Mouse (Mus musculus) forebrain, embryonic 15.5 days (tissue): ENCODE results near the gene Sla2. TPM values are rescaled to one million over a fixed set of nuclear protein-coding genes. Genes with fewer than 3 reads are reported as not detected.
"Not testable (repeated sequence)": the region's sequence is repeated elsewhere in the genome, so short reads cannot be mapped to it uniquely, and the experiment has no call there.

Experiments used
- ATAC-seq: fragments of 200-750 bp; cut with Nextera tagmentation; replicated peaks from 2 replicates; pipeline ENCODE4 v1.8.0; 2017; ENCODE audit warnings: mild to moderate bottlenecking, moderate TSS enrichment, moderate library complexity
- H3K27ac ChIP-seq: fragments of 300-500 bp; sonication (generic); replicated peaks from 2 replicates; pipeline ENCODE4 v1.5.1; 2015; ENCODE audit warnings: mild to moderate bottlenecking, inconsistent platforms
- H3K27me3 ChIP-seq: fragments of 300-500 bp; sonication (generic); 2 replicates; pipeline ENCODE4 v1.6.1; 2015; ENCODE audit warnings: inconsistent platforms
- H3K36me3 ChIP-seq: fragments of 300-500 bp; sonication (generic); 2 replicates; pipeline ENCODE4 v1.6.1; 2015; ENCODE audit warnings: mild to moderate bottlenecking, inconsistent platforms
- H3K4me1 ChIP-seq: fragments of 300-500 bp; sonication (generic); 2 replicates; pipeline ENCODE4 v1.6.1; 2015; ENCODE audit warnings: inconsistent platforms
- H3K4me2 ChIP-seq: fragments of 300-500 bp; sonication (generic); replicated peaks from 2 replicates; pipeline ENCODE4 v1.6.1; 2015; ENCODE audit warnings: mild to moderate bottlenecking, inconsistent platforms
- H3K4me3 ChIP-seq: fragments of 300-500 bp; sonication (generic); 2 replicates; pipeline ENCODE4 v1.5.1; 2015; ENCODE audit warnings: mild to moderate bottlenecking, inconsistent platforms
- H3K9ac ChIP-seq: fragments of 300-500 bp; sonication (generic); replicated peaks from 2 replicates; pipeline ENCODE4 v1.6.1; 2015; ENCODE audit warnings: mild to moderate bottlenecking, inconsistent platforms
- H3K9me3 ChIP-seq: fragments of 300-500 bp; sonication (generic); 2 replicates; pipeline ENCODE4 v1.6.1; 2016; ENCODE audit warnings: inconsistent platforms
- WGBS: fragments of 180-500 bp; shearing (Covaris S2); methylation state at CpG from one replicate; pipeline ENCODE4 v1.1.7; 2015; ENCODE audit warnings: mixed read lengths; 5-methylcytosine and 5-hydroxymethylcytosine counted together
- polyA plus RNA-seq: library from polyadenylated mRNA; unstranded; fragments of >200 nt; fragmentation: Nextera tagmentation; extraction: Ambion mirVana; gene quantifications from 2 replicates; pipeline ENCODE4 v1.2.1, GENCODE M21; 2015

The Sla2 gene
- polyA plus RNA-seq, 1 experiment from 2014 or later, result 0.18 TPM

DNA sequence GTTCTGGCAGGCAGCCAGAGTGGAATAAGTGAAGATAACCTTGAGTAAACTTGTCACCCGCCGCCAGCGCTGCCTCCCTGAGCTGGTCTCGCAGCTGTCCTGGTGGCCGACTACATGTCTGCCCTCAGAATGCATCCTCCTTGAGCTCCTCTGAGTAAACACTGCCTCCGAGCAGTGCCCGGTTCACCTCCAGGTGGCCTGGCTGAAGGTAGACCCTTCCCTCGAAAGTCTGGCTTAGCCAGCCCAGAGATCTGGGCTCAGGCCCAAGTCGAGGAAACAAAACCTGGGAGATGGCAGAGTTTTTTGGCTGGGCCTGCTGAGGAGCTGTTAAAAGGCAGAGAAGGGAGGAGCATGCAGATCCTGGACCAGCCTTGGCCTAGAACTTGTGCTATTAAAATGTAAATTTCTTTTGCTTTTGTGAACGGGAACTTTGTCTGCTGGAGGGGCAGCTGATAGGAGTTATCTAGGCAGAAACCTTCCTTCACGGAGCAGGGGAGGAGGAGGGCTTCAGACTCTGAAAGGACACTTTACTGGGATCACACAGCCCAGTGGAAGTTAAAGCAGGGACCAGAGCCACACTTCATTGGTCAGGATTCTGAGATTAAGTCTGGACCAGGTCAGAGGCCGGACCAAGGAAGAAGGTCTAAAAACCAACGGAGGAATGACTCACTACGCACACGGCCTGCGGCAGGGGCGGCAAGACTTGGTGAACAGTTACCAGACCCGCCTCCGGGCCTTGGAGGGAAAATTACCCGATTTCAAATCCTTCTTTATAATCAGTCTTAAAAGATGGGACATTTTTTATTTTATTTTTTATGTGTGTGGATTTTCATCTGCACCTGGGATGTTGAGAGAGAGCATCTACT, 44.9 kb downstream of the Sla2 start:
- peak overlapping the region; percentile 67 for H3K4me3 ChIP-seq
- peaks cover 58% of the 10 kb centered on the region for H3K4me1 ChIP-seq
- WGBS, result 3% methylated on average over 20 of the region's 20 CpGs
- H3K9ac ChIP-seq, result peak overlapping the region; percentile 72
- no peaks in the 10 kb centered on the region for H3K27me3 ChIP-seq
- no peaks in the 10 kb centered on the region for H3K9me3 ChIP-seq
- H3K36me3 ChIP-seq, result no peaks in the 10 kb centered on the region
- H3K4me2 ChIP-seq, result peak overlapping the region; percentile 90
- peak overlapping the region; percentile 86 for H3K27ac ChIP-seq
- peak; percentile 23 for ATAC-seq

- ATAC-seq, result peak; percentile 25
- Histone ChIP-seq H3K9me3 (no peaks in the 10 kb centered on the region), H3K36me3 (no peaks in the 10 kb centered on the region), H3K4me1 (peaks cover 58% of the 10 kb centered on the region), H3K9ac (peak overlapping the region; percentile 72), H3K4me3 (peak overlapping the region; percentile 67), H3K27me3 (no peaks in the 10 kb centered on the region), H3K4me2 (peak overlapping the region; percentile 90), H3K27ac (peak overlapping the region; percentile 86)
- WGBS, result under 1% methylated on average over 42 of the region's 42 CpGs
Measured at GRCm38 (mm10) chr2:156841028-156841840, 45.8 kb downstream of the Sla2 start.

DNA sequence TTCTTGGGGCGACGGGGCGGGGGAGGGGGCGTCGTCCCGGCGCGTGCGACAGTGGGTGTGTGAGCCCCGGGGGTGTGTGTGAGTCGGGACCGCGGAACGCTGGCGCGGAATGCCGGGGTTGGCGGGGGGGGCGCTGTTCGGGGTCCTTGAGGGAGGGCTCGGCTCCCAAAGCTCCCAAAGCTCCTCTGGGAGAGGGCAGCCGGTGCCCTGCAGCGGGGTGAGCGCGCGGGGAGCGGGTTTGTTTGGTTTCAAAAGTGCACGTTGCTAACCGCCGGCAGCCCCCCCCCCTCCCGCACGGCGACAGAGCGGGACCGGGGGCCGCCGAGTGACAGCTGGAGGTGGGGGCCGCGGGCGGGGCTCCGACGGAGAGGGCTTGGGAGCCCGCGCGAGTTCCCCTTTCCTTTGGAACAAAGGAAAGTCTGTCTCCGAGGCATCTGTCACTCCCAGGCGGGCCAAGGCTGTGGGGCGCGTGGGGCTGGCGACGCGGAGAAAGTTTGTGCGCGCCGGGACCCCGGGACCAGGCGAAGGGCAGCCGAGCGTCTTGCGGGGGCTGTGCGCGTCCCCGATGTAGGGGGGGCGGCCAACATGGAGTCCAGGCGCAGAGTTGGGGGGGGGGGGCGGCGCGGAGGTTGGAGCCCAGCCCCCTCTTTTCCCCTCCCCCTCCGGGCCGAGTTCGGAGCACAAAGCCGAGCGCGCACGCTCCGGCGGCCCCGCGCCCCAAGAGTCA, 46.5 kb downstream of the Sla2 start:
- H3K4me1 ChIP-seq, result peaks cover 54% of the 10 kb centered on the region
- H3K9ac ChIP-seq, result peak overlapping the region; percentile 72
- no peaks in the 10 kb centered on the region for H3K27me3 ChIP-seq
- ATAC-seq, result peak; percentile 41
- H3K9me3 ChIP-seq, result no peaks in the 10 kb centered on the region
- H3K4me2 ChIP-seq, result peak overlapping the region; percentile 90
- H3K36me3 ChIP-seq, result no peaks in the 10 kb centered on the region
- peak overlapping the region; percentile 67 for H3K4me3 ChIP-seq
- peak overlapping the region; percentile 86 for H3K27ac ChIP-seq
- WGBS, result under 1% methylated on average over 67 of the region's 79 CpGs

GRCm38 (mm10) chr2:156839319-156840191, 47.4 kb downstream of the Sla2 start, which contains the start of gene Tgif2:
Gene Tgif2 (plus strand): TSS chr2:156840007.
- Histone ChIP-seq H3K36me3 (no peaks in the 10 kb centered on the region), H3K4me1 (peaks cover 45% of the 10 kb centered on the region), H3K27ac (peak within 1 kb of the TSS; percentile 86), H3K4me3 (peak within 1 kb of the TSS; percentile 67), H3K9me3 (no peaks in the 10 kb centered on the region), H3K27me3 (no peaks in the 10 kb centered on the region), H3K9ac (peak within 1 kb of the TSS; percentile 72), H3K4me2 (peak within 1 kb of the TSS; percentile 90)
- ATAC-seq, result peak; percentile 71
- 2% methylated on average over 57 of the region's 61 CpGs for WGBS

GRCm38 (mm10) chr2:156838839-156839238, 48.2 kb downstream of the Sla2 start:
- H3K4me3 ChIP-seq, result peak overlapping the region; percentile 67; the same call in 1 of the 2 replicates
- ATAC-seq, result no peak
- no peaks in the 10 kb centered on the region for H3K9me3 ChIP-seq
- no peaks in the 10 kb centered on the region for H3K27me3 ChIP-seq
- H3K4me2 ChIP-seq, result no peak overlapping the region; the same call in 1 of the 2 replicates
- peak overlapping the region; percentile 46; the same call in 1 of the 2 replicates for H3K27ac ChIP-seq
- peaks cover 40% of the 10 kb centered on the region for H3K4me1 ChIP-seq
- H3K36me3 ChIP-seq, result no peaks in the 10 kb centered on the region
- no peak overlapping the region; the same call in 1 of the 2 replicates for H3K9ac ChIP-seq
- 58% methylated on average over 6 of the region's 6 CpGs for WGBS

DNA sequence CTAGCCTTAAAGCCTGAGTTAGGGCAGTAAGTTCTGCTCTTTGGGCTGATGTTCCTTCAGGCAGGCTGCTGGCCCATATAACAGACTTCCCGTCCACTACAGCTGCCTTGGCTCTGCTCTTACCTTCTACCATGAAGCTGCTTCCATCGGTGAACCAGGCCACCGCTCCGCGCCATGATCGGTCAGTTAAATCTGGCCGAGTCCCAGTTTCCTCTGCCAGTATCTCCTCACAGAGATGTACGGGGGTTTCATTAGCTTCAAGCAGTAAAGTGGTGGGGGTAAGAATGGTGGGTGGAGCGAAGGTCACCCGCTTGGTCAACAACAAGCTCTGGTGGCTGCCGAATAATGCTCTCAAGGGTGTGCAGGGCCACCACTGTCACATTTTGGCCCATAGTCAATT, 52.7 kb downstream of the Sla2 start:
- no peak for ATAC-seq

GRCm38 (mm10) chr2:156825128-156825527, 61.9 kb downstream of the Sla2 start:
- 87% methylated on average over 6 of the region's 6 CpGs for WGBS
- not testable (repeated sequence) for H3K36me3 ChIP-seq, H3K9me3 ChIP-seq, H3K9ac ChIP-seq, ATAC-seq, H3K27me3 ChIP-seq, H3K4me1 ChIP-seq, H3K27ac ChIP-seq, H3K4me3 ChIP-seq, H3K4me2 ChIP-seq

More for the DNA sequence above, 52.7 kb downstream of the Sla2 start:
- Histone ChIP-seq H3K9me3 (no peaks in the 10 kb centered on the region), H3K27ac (no peak overlapping the region), H3K4me3 (no peak overlapping the region), H3K27me3 (no peaks in the 10 kb centered on the region), H3K4me1 (peaks cover under 1% of the 10 kb centered on the region), H3K36me3 (no peaks in the 10 kb centered on the region; the same call in 1 of the 2 replicates), H3K4me2 (no peak overlapping the region), H3K9ac (no peak overlapping the region)
- WGBS, result 97% methylated on average over 11 of the region's 11 CpGs

Other genes with a start within 250 kb of the Sla2 start
- gene Myl9, start 111.8 kb downstream of the Sla2 start, polyA plus RNA-seq, result 32.2 and 34.2 TPM in 2 replicates
- 42.4 and 45.2 TPM in 2 replicates for gene Tgif2, start 47.2 kb downstream of the Sla2 start, polyA plus RNA-seq
- gene 4930518I15Rik, start 29.2 kb downstream of the Sla2 start, polyA plus RNA-seq, result 11.2 and 12.1 TPM in 2 replicates
- gene Rab5if, start 24.1 kb downstream of the Sla2 start, polyA plus RNA-seq, result 144 and 145 TPM in 2 replicates
- gene Ndrg3, start 104.9 kb upstream of the Sla2 start, polyA plus RNA-seq, result 121 and 123 TPM in 2 replicates
- gene Dsn1, start 120.0 kb upstream of the Sla2 start, polyA plus RNA-seq, result 21.7 and 23.1 TPM in 2 replicates
- gene Soga1, start 192.1 kb upstream of the Sla2 start, polyA plus RNA-seq, result 5.7 and 8.2 TPM in 2 replicates
- gene Tldc2, start 199.9 kb upstream of the Sla2 start, polyA plus RNA-seq, result not detected in 2 replicates
- gene Samhd1, start 248.1 kb upstream of the Sla2 start, polyA plus RNA-seq, result 12.3 and 12.6 TPM in 2 replicates